Mouse (Mus musculus) liver, embryonic 11.5 days (tissue): ENCODE measurements around the gene Ces1b. TPM values are rescaled to one million over a fixed set of nuclear protein-coding genes. Genes with fewer than 3 reads are reported as not detected.

Experiments used
- ATAC-seq: fragments of 200-750 bp; cut with Nextera tagmentation; replicated peaks from 2 replicates; pipeline ENCODE4 v1.8.0; 2017; ENCODE audit warnings: moderate number of reproducible peaks, mild to moderate bottlenecking, moderate TSS enrichment, moderate library complexity; ENCODE audit not compliant: low FRiP score
- DNase-seq: peaks from one replicate; pipeline ENCODE4 v3.0.0-alpha.2; 2017; ENCODE audit warnings: low spot score
- H3K27ac ChIP-seq: fragments of 300-500 bp; sonication (generic); 2 replicates; pipeline ENCODE4 v1.5.1; 2014; ENCODE audit warnings: mild to moderate bottlenecking, low read depth, low read length, control low read depth
- H3K27me3 ChIP-seq: fragments of 300-500 bp; sonication (generic); replicated peaks from 2 replicates; pipeline ENCODE4 v1.6.1; 2014; ENCODE audit warnings: low read length, mixed read lengths; ENCODE audit not compliant: control insufficient read depth, insufficient read depth
- H3K36me3 ChIP-seq: fragments of 300-500 bp; sonication (generic); 2 replicates; pipeline ENCODE4 v1.6.1; 2014; ENCODE audit warnings: mild to moderate bottlenecking, low read length, moderate library complexity, mixed read lengths; ENCODE audit not compliant: control insufficient read depth, insufficient read depth
- H3K4me1 ChIP-seq: fragments of 300-500 bp; sonication (generic); replicated peaks from 2 replicates; pipeline ENCODE4 v1.6.1; 2014; ENCODE audit warnings: low read length, mixed read lengths; ENCODE audit not compliant: control insufficient read depth, insufficient read depth
- H3K4me2 ChIP-seq: fragments of 300-500 bp; sonication (generic); 2 replicates; pipeline ENCODE4 v1.6.1; 2014; ENCODE audit warnings: mild to moderate bottlenecking, control low read depth, moderate library complexity
- H3K4me3 ChIP-seq: fragments of 300-500 bp; sonication (generic); 2 replicates; pipeline ENCODE4 v1.5.1; 2014; ENCODE audit warnings: low read depth, low read length, control low read depth
- H3K9ac ChIP-seq: fragments of 300-500 bp; sonication (generic); 2 replicates; pipeline ENCODE4 v1.6.1; 2014; ENCODE audit warnings: low read depth, low read length, control low read depth
- H3K9me3 ChIP-seq: fragments of 300-500 bp; sonication (generic); 2 replicates; pipeline ENCODE4 v1.6.1; 2016; ENCODE audit warnings: low read length, inconsistent platforms, mixed read lengths; ENCODE audit not compliant: control insufficient read depth
- WGBS: fragments of 180-500 bp; shearing (Covaris S2); extraction: QIAGEN DNeasy Blood & Tissue Kit; methylation state at CpG from one replicate; pipeline ENCODE4 v1.1.7; 2014; 5-methylcytosine and 5-hydroxymethylcytosine counted together
- polyA plus RNA-seq: library from polyadenylated mRNA; unstranded; fragments of >200 nt; fragmentation: Nextera tagmentation; extraction: Ambion mirVana; gene quantifications from 2 replicates; pipeline ENCODE4 v1.2.1, GENCODE M21; 2014

The Ces1b gene
- polyA plus RNA-seq, result not detected in 2 replicates

DNA sequence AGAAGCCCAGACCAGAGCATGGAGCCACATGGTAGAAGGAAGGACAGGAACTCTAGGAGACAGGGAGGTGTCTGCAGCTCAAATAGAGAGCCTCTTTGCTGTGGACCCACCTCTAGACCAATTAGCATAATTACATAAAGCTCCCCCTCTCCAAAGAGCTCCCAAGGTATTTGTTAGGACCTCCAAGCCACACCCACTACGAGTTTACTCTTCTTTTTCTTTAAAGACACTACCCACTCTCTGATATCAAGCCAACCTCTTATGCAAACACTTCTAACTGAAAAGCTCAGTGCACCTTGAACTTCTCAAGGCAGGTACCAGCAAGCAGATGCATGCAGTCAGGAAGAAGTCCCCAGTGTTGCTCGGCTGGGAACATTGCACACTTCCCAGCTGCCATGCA lies at the start of gene Ces1b:
Gene Ces1b, minus strand, starts transcription at position 131 of the 400 bp plus-strand sequence.
- 59% methylated on average over 2 of the region's 2 CpGs for WGBS
- Histone ChIP-seq H3K27me3 (no peaks in the 10 kb centered on the region), H3K4me3 (no peak within 1 kb of the TSS), H3K36me3 (no peaks in the 10 kb centered on the region), H3K9ac (no peak within 1 kb of the TSS), H3K4me2 (no peak within 1 kb of the TSS), H3K4me1 (no peaks in the 10 kb centered on the region), H3K27ac (no peak within 1 kb of the TSS), H3K9me3 (no peaks in the 10 kb centered on the region)
- ATAC-seq (no peak), DNase-seq (no peak)

DNA sequence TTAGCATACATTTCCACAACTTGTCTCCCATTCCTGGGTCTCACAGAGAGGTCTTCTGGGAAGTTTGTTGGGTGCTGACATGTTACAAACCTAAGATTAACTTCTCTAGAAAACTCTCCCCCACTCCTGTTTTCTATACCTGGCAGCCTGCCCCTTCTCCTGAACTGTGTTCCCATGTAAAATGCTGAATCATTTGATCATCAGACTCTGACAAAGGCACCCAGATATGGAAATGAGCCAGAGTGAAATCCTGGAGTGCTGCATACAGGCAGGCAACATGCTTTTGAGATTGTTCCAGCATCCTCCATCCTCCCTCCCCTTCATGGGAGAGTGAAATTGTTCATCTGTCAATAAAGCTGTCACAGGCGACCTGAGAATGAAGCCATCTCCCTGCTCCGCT lies 46.7 kb upstream of the Ces1b start:
- ATAC-seq, result no peak
- no peaks in the 10 kb centered on the region for H3K4me1 ChIP-seq
- H3K4me3 ChIP-seq, result no peak overlapping the region
- no peak overlapping the region for H3K4me2 ChIP-seq
- no peaks in the 10 kb centered on the region for H3K27me3 ChIP-seq
- no peak for DNase-seq
- no peak overlapping the region for H3K27ac ChIP-seq
- no peaks in the 10 kb centered on the region for H3K36me3 ChIP-seq
- H3K9me3 ChIP-seq, result no peaks in the 10 kb centered on the region
- WGBS, result 83% methylated on average over 2 of the region's 2 CpGs
- no peak overlapping the region for H3K9ac ChIP-seq

- no peak overlapping the region for H3K4me2 ChIP-seq
- DNase-seq, result no peak
- H3K9ac ChIP-seq, result no peak overlapping the region
- no peaks in the 10 kb centered on the region for H3K4me1 ChIP-seq
- no peaks in the 10 kb centered on the region for H3K27me3 ChIP-seq
- no peaks in the 10 kb centered on the region for H3K9me3 ChIP-seq
- ATAC-seq, result no peak
- WGBS, result 82% methylated on average over 1 of the region's 1 CpGs
- no peak overlapping the region for H3K27ac ChIP-seq
- no peak overlapping the region for H3K4me3 ChIP-seq
- H3K36me3 ChIP-seq, result no peaks in the 10 kb centered on the region
These were observed 42.2 kb upstream of the Ces1b start for GRCm38 (mm10) chr8:93122005-93122404.

GRCm38 (mm10) chr8:93095376-93095775 lies 15.6 kb upstream of the Ces1b start:
- ATAC-seq, result no peak
- no peaks in the 10 kb centered on the region for H3K36me3 ChIP-seq
- no peak overlapping the region for H3K9ac ChIP-seq
- no peak overlapping the region for H3K4me2 ChIP-seq
- H3K4me1 ChIP-seq, result no peaks in the 10 kb centered on the region
- no peak overlapping the region for H3K4me3 ChIP-seq
- no peaks in the 10 kb centered on the region for H3K27me3 ChIP-seq
- H3K9me3 ChIP-seq, result no peaks in the 10 kb centered on the region
- no peak for DNase-seq
- no peak overlapping the region for H3K27ac ChIP-seq

- WGBS, result 77% methylated on average over 1 of the region's 1 CpGs
- DNase-seq, result no peak
These were observed 11.5 kb upstream of the Ces1b start for GRCm38 (mm10) chr8:93091324-93091723.

GRCm38 (mm10) chr8:93088686-93089122 lies 8.9 kb upstream of the Ces1b start:
- Histone ChIP-seq H3K4me2 (no peak overlapping the region), H3K36me3 (no peaks in the 10 kb centered on the region), H3K9ac (no peak overlapping the region), H3K27ac (no peak overlapping the region), H3K4me3 (no peak overlapping the region), H3K27me3 (no peaks in the 10 kb centered on the region), H3K9me3 (no peaks in the 10 kb centered on the region), H3K4me1 (no peaks in the 10 kb centered on the region)
- WGBS, result 4% methylated on average over 2 of the region's 2 CpGs
- no peak for DNase-seq
- no peak for ATAC-seq

More at GRCm38 (mm10) chr8:93091324-93091723, 11.5 kb upstream of the Ces1b start:
- no peak overlapping the region for H3K4me3 ChIP-seq
- no peak for ATAC-seq
- H3K9ac ChIP-seq, result no peak overlapping the region
- no peaks in the 10 kb centered on the region for H3K9me3 ChIP-seq
- no peaks in the 10 kb centered on the region for H3K36me3 ChIP-seq
- no peaks in the 10 kb centered on the region for H3K27me3 ChIP-seq
- H3K4me2 ChIP-seq, result no peak overlapping the region
- H3K4me1 ChIP-seq, result no peaks in the 10 kb centered on the region
- no peak overlapping the region for H3K27ac ChIP-seq

GRCm38 (mm10) chr8:93088193-93088592 lies 8.4 kb upstream of the Ces1b start:
- no peaks in the 10 kb centered on the region for H3K4me1 ChIP-seq
- DNase-seq (no peak), ATAC-seq (no peak)
- no peak overlapping the region for H3K4me3 ChIP-seq
- H3K9me3 ChIP-seq, result no peaks in the 10 kb centered on the region
- no peak overlapping the region for H3K4me2 ChIP-seq
- no peak overlapping the region for H3K9ac ChIP-seq
- 31% methylated on average over 7 of the region's 7 CpGs for WGBS
- H3K27me3 ChIP-seq, result no peaks in the 10 kb centered on the region
- no peak overlapping the region for H3K27ac ChIP-seq
- no peaks in the 10 kb centered on the region for H3K36me3 ChIP-seq

DNA sequence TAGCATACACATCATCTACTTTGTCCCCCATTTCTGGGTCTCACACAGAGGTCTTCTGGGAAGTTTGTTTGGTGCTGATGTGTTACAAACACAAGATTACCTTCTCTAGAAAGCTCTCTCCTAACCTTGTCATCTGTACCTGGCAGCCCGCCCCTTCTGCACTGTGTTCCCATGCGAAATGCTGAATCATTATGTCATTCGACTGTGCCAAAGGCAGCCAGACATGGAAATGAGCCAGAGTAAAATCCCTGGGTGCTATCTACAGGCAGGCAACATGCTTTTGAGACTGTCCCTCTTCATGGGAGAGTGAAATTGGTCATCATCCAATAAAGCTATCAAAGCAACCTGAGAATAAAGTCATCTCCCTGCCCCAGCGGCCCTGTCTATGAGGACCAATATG lies 4.6 kb downstream of the Ces1b start:
- H3K4me3 ChIP-seq, result no peak overlapping the region
- 84% methylated on average over 4 of the region's 4 CpGs for WGBS
- H3K4me1 ChIP-seq, result no peaks in the 10 kb centered on the region
- ATAC-seq, result no peak
- H3K9me3 ChIP-seq, result no peaks in the 10 kb centered on the region
- no peaks in the 10 kb centered on the region for H3K27me3 ChIP-seq
- H3K36me3 ChIP-seq, result no peaks in the 10 kb centered on the region
- no peak overlapping the region for H3K4me2 ChIP-seq
- DNase-seq, result no peak
- H3K27ac ChIP-seq, result no peak overlapping the region
- no peak overlapping the region for H3K9ac ChIP-seq

GRCm38 (mm10) chr8:93063416-93064117 lies 16.2 kb downstream of the Ces1b start:
- no peaks in the 10 kb centered on the region for H3K9me3 ChIP-seq
- no peaks in the 10 kb centered on the region for H3K27me3 ChIP-seq
- H3K4me2 ChIP-seq, result no peak overlapping the region
- DNase-seq (no peak), ATAC-seq (no peak)
- no peaks in the 10 kb centered on the region for H3K4me1 ChIP-seq
- H3K9ac ChIP-seq, result no peak overlapping the region
- no peaks in the 10 kb centered on the region for H3K36me3 ChIP-seq
- 70% methylated on average over 3 of the region's 3 CpGs for WGBS
- no peak overlapping the region for H3K27ac ChIP-seq
- H3K4me3 ChIP-seq, result no peak overlapping the region
